Mouse (Mus musculus): ENCODE data around the gene Nrgn.
A peak's percentile ranks its signal among the peaks of the same experiment; 100 is the strongest.

Nrgn gene

GRCm38 (mm10) chr9:37552536-37553293 lies at the start of gene Nrgn:
TSS of gene Nrgn (minus strand) at chr9:37552904.
- peak; percentile 80 for DNase-seq (ENCODE audit: low spot score)

- DNase-seq (ENCODE audit: low spot score), result no peak
Measured at GRCm38 (mm10) chr9:37600538-37601205, 48.0 kb upstream of the Nrgn start.

GRCm38 (mm10) chr9:37598637-37599036 lies 45.9 kb upstream of the Nrgn start:
- DNase-seq (ENCODE audit: low spot score), result no peak

GRCm38 (mm10) chr9:37595570-37595969 lies 42.9 kb upstream of the Nrgn start:
- DNase-seq (ENCODE audit: low spot score), result no peak

- no peak for DNase-seq (ENCODE audit: low spot score)
Measured at GRCm38 (mm10) chr9:37593690-37594089, 41.0 kb upstream of the Nrgn start.

- DNase-seq (ENCODE audit: low spot score), result no peak
Measured at GRCm38 (mm10) chr9:37592633-37593032, 39.9 kb upstream of the Nrgn start.

GRCm38 (mm10) chr9:37592025-37592424 lies 39.3 kb upstream of the Nrgn start:
- no peak for DNase-seq (ENCODE audit: low spot score)

- DNase-seq (ENCODE audit: low spot score), result no peak
Measured at GRCm38 (mm10) chr9:37590381-37590780, 37.7 kb upstream of the Nrgn start.

DNA sequence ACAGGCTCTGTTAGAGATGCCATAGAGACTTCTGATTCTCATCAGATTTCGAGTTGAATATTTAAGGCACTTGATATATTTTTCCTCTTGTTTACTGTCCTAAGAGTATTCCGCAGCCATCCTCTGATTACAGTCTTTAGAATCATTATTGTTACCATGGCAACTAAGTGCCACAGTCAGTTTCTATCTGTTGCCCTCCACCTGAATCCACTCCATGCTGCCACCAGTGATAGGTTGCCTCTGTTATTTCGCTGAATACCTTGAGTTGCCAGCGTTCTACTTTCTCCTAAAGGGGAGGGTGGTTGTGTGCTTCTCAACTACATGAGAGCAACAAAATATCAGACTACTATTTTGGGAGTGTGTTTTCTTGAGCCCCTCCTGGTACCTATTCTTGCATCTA lies 34.0 kb upstream of the Nrgn start:
- DNase-seq (ENCODE audit: low spot score), result no peak

- DNase-seq (ENCODE audit: low spot score), result no peak
Measured at GRCm38 (mm10) chr9:37583594-37583993, 30.9 kb upstream of the Nrgn start.

GRCm38 (mm10) chr9:37576436-37576930 lies 23.8 kb upstream of the Nrgn start:
- peak; percentile 8 for DNase-seq (ENCODE audit: low spot score)

DNA sequence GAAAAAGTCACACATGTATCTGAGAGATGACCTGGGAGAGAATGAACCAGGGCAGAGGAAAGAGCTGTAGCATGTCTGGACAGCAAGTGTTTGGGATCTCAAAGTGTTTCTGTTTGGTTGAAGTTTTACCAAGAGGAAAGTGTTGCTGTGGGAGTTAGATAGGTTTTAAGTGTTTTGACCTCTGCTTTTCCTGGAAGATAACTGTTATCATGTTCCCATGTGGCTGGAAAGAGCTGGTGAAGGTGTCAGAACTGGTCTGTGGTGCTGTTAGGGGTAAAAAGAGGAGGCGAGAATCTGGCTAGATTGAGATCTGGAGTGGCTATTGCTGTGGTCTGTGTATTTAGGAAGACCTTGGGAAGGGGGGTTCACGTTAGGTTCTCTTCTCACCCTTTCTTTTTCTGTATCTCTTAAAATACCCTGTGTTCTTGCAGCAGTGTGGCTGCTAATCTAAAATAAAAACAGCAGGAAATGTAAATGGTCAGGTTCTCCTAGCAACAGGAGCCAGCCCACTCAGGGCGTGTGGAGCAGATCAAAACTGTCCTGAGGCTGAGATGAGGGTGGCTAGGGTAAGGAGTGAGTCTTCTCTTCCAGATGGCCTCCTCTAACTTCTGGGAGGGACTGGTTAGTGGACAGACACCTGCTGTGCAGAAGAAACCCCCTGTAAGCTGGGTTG lies 19.6 kb upstream of the Nrgn start:
- DNase-seq (ENCODE audit: low spot score), result no peak

GRCm38 (mm10) chr9:37569231-37569835 lies 16.6 kb upstream of the Nrgn start:
- DNase-seq (ENCODE audit: low spot score), result no peak

- DNase-seq (ENCODE audit: low spot score), result no peak
Measured at GRCm38 (mm10) chr9:37568605-37569214, 16.0 kb upstream of the Nrgn start.

GRCm38 (mm10) chr9:37567892-37568604 lies 15.3 kb upstream of the Nrgn start:
- no peak for DNase-seq (ENCODE audit: low spot score)

DNA sequence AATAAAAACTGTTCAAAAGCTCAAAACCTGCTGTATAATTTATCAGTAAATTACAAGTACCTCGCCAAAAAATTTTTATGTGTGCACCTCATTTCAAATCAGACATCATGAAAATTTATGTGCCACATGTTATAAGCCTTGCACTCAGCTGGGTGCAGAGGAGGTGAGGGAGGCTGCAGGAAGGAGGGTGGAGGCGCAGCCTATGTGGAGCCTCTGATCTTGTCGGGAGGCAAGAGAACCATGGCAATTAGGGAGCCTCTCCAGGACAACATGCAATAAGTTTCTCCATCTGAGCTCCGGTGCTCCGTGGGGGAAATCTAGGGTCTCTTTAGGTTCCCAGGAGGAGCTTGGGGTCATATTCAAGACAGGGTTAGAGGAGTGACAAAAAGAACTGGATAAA lies 14.8 kb upstream of the Nrgn start:
- DNase-seq (ENCODE audit: low spot score), result no peak

DNA sequence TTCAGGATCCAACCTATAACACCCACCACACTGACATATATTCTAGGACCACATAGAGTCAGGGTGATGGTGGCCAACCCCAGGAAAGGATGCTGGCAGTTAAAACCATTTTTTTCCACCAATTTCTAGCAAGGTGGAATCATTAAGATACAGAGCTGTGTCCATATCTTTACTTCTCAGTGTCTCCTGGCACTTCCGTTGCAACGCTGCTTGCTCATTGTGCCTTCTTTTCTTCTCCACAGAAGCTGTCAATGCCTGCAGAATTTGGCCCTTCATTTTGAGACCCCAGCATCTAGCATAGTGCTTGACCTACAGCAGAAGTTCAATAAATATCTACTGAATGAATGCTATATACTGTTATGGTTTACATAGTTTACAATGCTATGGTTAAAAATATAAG lies 14.3 kb upstream of the Nrgn start:
- no peak for DNase-seq (ENCODE audit: low spot score)

- no peak for DNase-seq (ENCODE audit: low spot score)
Measured at GRCm38 (mm10) chr9:37563805-37564204, 11.1 kb upstream of the Nrgn start.

GRCm38 (mm10) chr9:37560617-37561016 lies 7.9 kb upstream of the Nrgn start:
- no peak for DNase-seq (ENCODE audit: low spot score)

DNA sequence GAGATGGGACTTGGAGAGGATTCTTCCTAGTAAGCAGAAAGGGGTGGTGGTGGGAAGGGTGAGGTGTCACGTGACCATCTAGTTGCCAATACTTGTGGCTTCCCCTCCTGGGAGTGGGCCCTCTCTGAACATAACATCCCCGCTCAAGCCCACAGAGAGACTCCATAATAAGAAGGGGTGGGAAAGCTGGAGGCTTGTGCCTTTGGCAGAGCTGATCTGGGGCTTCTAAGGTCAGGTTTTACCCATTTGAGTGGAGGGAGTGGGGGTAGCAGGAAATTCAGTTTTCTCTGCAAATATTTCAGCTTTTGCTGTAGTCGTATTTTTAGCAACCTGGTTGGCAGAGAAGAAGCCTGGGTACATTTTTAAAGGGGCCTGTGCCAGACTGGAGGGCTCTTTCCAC lies 3.7 kb upstream of the Nrgn start:
- DNase-seq (ENCODE audit: low spot score), result no peak
